Mouse (Mus musculus) thymus, adult 2 months (tissue): ENCODE measurements around the gene Gm21994. TPM values are rescaled to one million over a fixed set of nuclear protein-coding genes. Genes with fewer than 3 reads are reported as not detected.
A peak's percentile ranks its signal among the peaks of the same experiment; 100 is the strongest.
"Not testable (repeated sequence)": the region's sequence is repeated elsewhere in the genome, so short reads cannot be mapped to it uniquely, and the experiment has no call there.

ENCODE experiments used
- DNase-seq: peaks from one replicate; pipeline ENCODE4 v3.0.0; 2021
- H3K27ac ChIP-seq: fragments of 200-500 bp; 2 replicates; pipeline ENCODE4 v1.5.1; 2012; ENCODE audit warnings: low read length, control low read depth; ENCODE audit not compliant: control insufficient read depth, insufficient read depth
- H3K27me3 ChIP-seq: fragments of 200-500 bp; 2 replicates; pipeline ENCODE4 v1.6.1; 2012; ENCODE audit warnings: mild to moderate bottlenecking, low read length, moderate library complexity, mixed read lengths; ENCODE audit not compliant: control insufficient read depth, insufficient read depth
- H3K36me3 ChIP-seq: fragments of 200-500 bp; 2 replicates; pipeline ENCODE4 v1.6.1; 2012; ENCODE audit warnings: mild to moderate bottlenecking, low read length, moderate library complexity; ENCODE audit not compliant: control insufficient read depth, insufficient read depth
- H3K4me1 ChIP-seq: fragments of 200-500 bp; replicated peaks from 2 replicates; pipeline ENCODE4 v1.6.1; 2012; ENCODE audit warnings: low read length; ENCODE audit not compliant: control insufficient read depth, insufficient read depth
- H3K4me3 ChIP-seq: fragments of 200-500 bp; 2 replicates; pipeline ENCODE4 v1.5.1; 2012; ENCODE audit warnings: mild to moderate bottlenecking, low read length, control low read depth, moderate library complexity; ENCODE audit not compliant: control insufficient read depth, insufficient read depth
- CTCF ChIP-seq: fragments of 200-500 bp; IDR thresholded peaks from 2 replicates; pipeline ENCODE4 v1.5.1; 2012; ENCODE audit warnings: mild to moderate bottlenecking, control low read depth, low read length, moderate library complexity, borderline replicate concordance; ENCODE audit not compliant: control insufficient read depth, poor library complexity, insufficient read depth; ENCODE audit errors: extremely low read depth
- POLR2A ChIP-seq: fragments of 200-500 bp; IDR thresholded peaks from 2 replicates; pipeline ENCODE4 v1.6.1; 2012; ENCODE audit warnings: mild to moderate bottlenecking, low read length, control low read depth, moderate library complexity; ENCODE audit not compliant: control insufficient read depth, poor library complexity, insufficient read depth; ENCODE audit errors: extremely low read depth
- WGBS: fragments of 180-500 bp; shearing (Covaris S2); methylation state at CpG from one replicate; pipeline ENCODE4 v1.1.7; 2018; 5-methylcytosine and 5-hydroxymethylcytosine counted together
- polyA plus RNA-seq: library from polyadenylated mRNA; depleted of rRNA; stranded (reverse); fragments of >200 nt; gene quantifications from 2 replicates; pipeline ENCODE4 v1.2.3, GENCODE M21; 2012; rRNA removed

Gene Gm21994
- 0.27 and 0.31 TPM in 2 replicates for polyA plus RNA-seq

GRCm38 (mm10) chr2:150255491-150255890 is at the start of gene Gm21994:
Gene Gm21994, minus strand, starts transcription at chr2:150255591.
- WGBS = 62% methylated on average over 2 of the region's 2 CpGs
- H3K4me3 ChIP-seq, H3K27me3 ChIP-seq, H3K36me3 ChIP-seq, H3K27ac ChIP-seq, DNase-seq, H3K4me1 ChIP-seq: not testable (repeated sequence)

- H3K27me3 ChIP-seq = no peaks in the 10 kb centered on the region
- H3K4me3 ChIP-seq = no peak overlapping the region
- DNase-seq = no peak
- TF ChIP-seq CTCF (no peak), POLR2A (no peak)
- no peaks in the 10 kb centered on the region for H3K36me3 ChIP-seq
- no peaks in the 10 kb centered on the region for H3K4me1 ChIP-seq
- WGBS = 76% methylated on average over 1 of the region's 1 CpGs
- no peak overlapping the region for H3K27ac ChIP-seq
Observed at GRCm38 (mm10) chr2:150299096-150299495, 43.7 kb upstream of the Gm21994 start.

DNA sequence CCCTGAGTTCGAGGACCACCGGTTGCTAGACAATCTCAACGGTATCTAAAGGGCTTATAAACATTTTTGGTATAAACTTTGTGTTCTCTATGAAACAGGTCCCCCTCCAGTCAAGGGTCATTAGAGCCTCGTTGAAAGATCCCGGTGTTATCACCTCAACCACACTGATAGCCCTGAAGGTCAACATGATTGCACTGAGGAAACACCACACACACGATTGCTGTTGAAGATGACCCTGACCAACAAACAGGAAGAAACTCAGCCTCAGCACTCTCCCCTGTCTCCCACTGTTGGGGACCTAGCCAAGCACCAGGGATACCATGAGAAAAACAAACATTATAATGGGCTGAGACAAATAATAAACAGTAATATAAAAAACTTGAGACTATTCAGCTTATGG is 38.3 kb upstream of the Gm21994 start:
- no peak overlapping the region for H3K27ac ChIP-seq
- 84% methylated on average over 6 of the region's 6 CpGs for WGBS
- TF ChIP-seq CTCF (no peak), POLR2A (no peak)

DNA sequence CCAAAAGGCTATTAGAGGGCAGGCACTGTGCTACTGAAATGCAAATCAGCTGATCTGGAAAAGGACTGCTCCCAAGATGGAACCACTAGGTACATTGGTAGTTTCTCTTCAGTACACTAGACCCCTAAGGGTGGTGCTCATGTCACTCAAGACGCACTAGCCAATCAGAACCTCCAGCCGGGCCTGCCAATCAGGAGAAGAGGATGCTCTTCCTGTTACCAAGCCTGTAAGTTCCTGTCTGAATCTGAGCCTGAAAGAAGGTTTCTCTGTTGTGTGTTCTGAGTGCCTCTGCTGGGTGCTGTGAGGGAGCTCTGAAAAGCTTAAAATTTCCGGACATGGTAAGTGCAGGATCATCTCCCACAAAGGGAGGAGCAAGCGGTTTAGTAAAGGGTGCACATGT is 1.9 kb upstream of the Gm21994 start, which contains the start of gene Gm14124:
TSS of gene Gm14124 (plus strand) at position 227 of the 400 bp plus-strand sequence.
- H3K27me3 ChIP-seq, H3K27ac ChIP-seq, DNase-seq, H3K4me1 ChIP-seq, H3K36me3 ChIP-seq, H3K4me3 ChIP-seq: not testable (repeated sequence)
- WGBS = 88% methylated on average over 4 of the region's 4 CpGs

More for the DNA sequence above, 38.3 kb upstream of the Gm21994 start:
- no peaks in the 10 kb centered on the region for H3K27me3 ChIP-seq
- no peak for DNase-seq
- H3K36me3 ChIP-seq = no peaks in the 10 kb centered on the region
- no peak overlapping the region for H3K4me3 ChIP-seq
- H3K4me1 ChIP-seq = no peaks in the 10 kb centered on the region

DNA sequence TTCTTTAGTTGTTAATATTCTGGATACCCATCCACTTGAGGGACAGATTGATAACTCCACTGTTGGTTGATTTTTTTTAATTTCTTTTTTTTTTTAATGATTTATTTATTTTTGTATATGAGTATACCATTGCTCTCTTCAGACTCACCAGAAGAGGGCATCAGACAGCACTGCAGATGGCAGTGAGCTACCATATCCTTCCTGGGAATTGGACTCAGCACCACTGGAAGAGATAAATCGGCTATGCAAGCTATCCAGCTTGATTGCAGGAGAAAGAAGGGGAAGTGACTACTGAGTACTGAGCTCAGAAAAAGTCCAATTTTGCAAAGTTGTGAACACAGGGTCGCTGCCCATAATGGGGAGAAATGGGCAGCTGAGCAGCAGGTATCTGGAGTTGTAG is 1.5 kb upstream of the Gm21994 start:
- not testable (repeated sequence) for H3K4me1 ChIP-seq, H3K27ac ChIP-seq, H3K36me3 ChIP-seq, DNase-seq, H3K4me3 ChIP-seq, H3K27me3 ChIP-seq
- WGBS = 67% methylated on average over 2 of the region's 2 CpGs

DNA sequence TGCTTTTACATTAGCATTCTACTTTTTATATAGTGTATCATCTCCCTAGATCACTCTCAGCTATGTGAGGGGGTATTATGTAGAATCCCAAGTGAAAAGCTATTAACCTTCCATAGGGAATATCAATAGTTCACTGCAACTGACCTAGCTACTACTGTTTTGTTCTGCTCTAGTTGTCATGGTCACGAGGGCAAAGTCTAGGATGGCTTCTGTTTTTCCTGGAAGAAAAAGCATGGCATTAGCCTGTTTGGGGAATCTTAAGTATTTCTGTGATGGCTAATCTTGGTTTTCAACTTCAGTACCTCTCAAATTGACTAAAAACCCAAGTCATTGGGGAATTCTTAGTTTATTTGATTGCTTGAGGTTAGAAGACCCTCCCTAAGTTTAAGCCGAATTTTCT is 12.2 kb downstream of the Gm21994 start:
- Histone ChIP-seq H3K4me1 (no peaks in the 10 kb centered on the region), H3K36me3 (no peaks in the 10 kb centered on the region), H3K27ac (no peak overlapping the region), H3K27me3 (no peaks in the 10 kb centered on the region), H3K4me3 (no peak overlapping the region)
- TF ChIP-seq CTCF = no peak
- WGBS = 92% methylated on average over 2 of the region's 2 CpGs
- DNase-seq = no peak

DNA sequence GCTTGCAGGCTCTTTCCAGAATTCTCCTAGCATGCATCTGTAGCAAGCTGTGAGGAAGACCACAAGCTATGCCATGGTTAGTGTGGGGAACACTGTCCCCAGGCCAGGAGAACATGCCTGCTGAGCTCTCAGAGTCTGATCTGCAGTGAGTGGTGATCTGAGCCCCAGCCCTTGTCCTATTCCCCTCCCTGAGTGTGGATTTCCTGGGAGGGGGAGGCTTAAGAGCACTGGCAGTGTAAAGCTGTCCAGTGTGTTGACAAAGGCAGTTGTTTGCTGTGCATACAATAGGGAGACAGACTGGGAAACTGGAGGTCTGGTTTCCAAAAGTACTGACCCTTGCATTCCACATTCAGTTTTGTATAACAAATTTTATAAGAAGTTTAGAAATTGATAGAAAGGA is 32.1 kb downstream of the Gm21994 start:
- H3K4me3 ChIP-seq, DNase-seq, H3K4me1 ChIP-seq, H3K27me3 ChIP-seq, H3K27ac ChIP-seq, H3K36me3 ChIP-seq: not testable (repeated sequence)

DNA sequence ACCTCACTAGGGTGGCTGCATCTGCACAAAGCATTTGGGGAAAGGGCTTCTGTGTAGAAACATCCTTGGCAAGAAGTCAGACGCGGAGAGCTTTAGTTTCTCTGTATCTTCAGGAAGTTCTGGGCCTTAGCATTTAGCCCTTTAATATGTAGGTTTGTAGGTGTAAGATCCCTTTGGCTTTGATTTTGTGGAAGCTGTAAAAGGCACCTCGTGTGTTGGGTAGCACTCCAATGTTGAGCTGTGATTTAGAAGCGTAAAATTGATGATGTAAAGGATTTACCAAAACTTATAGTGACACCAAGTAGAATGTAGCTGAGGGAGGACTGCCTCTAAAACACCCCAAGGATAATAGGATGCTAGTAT is 37.0 kb downstream of the Gm21994 start:
- not testable (repeated sequence) for H3K4me1 ChIP-seq, H3K27me3 ChIP-seq, DNase-seq, H3K36me3 ChIP-seq, H3K27ac ChIP-seq
- peak overlapping the region; percentile 40 for H3K4me3 ChIP-seq
- WGBS = 25% methylated on average over 4 of the region's 4 CpGs

GRCm38 (mm10) chr2:150217600-150218362 is 37.6 kb downstream of the Gm21994 start, which contains the start of gene Zfp937:
Gene Zfp937, plus strand, starts transcription at chr2:150218073.
- not testable (repeated sequence) for H3K4me1 ChIP-seq, H3K27me3 ChIP-seq, H3K36me3 ChIP-seq, H3K27ac ChIP-seq
- DNase-seq = peak; percentile 44
- WGBS = 5% methylated on average over 15 of the region's 15 CpGs
- peak within 1 kb of the TSS; percentile 40 for H3K4me3 ChIP-seq
